Mouse (Mus musculus) embryonic facial prominence, embryonic 10.5 days (tissue): ENCODE results near the gene Slc25a47. TPM values are rescaled to one million over a fixed set of nuclear protein-coding genes. Genes with fewer than 3 reads are reported as not detected.

Experiments
- DNase-seq: peaks from one replicate; pipeline ENCODE4 v3.0.0-alpha.2; 2017; ENCODE audit warnings: low spot score
- H3K27ac ChIP-seq: fragments of 300-500 bp; sonication (generic); replicated peaks from 2 replicates; pipeline ENCODE4 v1.5.1; 2016; ENCODE audit warnings: mild to moderate bottlenecking
- H3K27me3 ChIP-seq: fragments of 300-500 bp; sonication (generic); replicated peaks from 2 replicates; pipeline ENCODE4 v1.6.1; 2016; ENCODE audit warnings: low read depth, mild to moderate bottlenecking; ENCODE audit not compliant: poor library complexity, severe bottlenecking
- H3K36me3 ChIP-seq: fragments of 300-500 bp; sonication (generic); replicated peaks from 2 replicates; pipeline ENCODE4 v1.6.1; 2016; ENCODE audit warnings: mild to moderate bottlenecking, moderate library complexity
- H3K4me1 ChIP-seq: fragments of 300-500 bp; sonication (generic); 2 replicates; pipeline ENCODE4 v1.6.1; 2016
- H3K4me3 ChIP-seq: fragments of 300-500 bp; sonication (generic); 2 replicates; pipeline ENCODE4 v1.5.1; 2016; ENCODE audit warnings: mild to moderate bottlenecking, moderate library complexity
- H3K9me3 ChIP-seq: fragments of 300-500 bp; sonication (generic); 2 replicates; pipeline ENCODE4 v1.6.1; 2016; ENCODE audit warnings: mild to moderate bottlenecking
- WGBS: fragments of 180-500 bp; shearing (Covaris S2); methylation state at CpG from one replicate; pipeline ENCODE4 v1.1.7; 2016; 5-methylcytosine and 5-hydroxymethylcytosine counted together
- polyA plus RNA-seq: library from polyadenylated mRNA; unstranded; fragments of >200 nt; fragmentation: Nextera tagmentation; extraction: Ambion mirVana; gene quantifications from 2 replicates; pipeline ENCODE4 v1.2.1, GENCODE M21; 2016

Slc25a47 gene
- polyA plus RNA-seq, 1 experiment from 2014 or later, result 15.2 TPM

DNA sequence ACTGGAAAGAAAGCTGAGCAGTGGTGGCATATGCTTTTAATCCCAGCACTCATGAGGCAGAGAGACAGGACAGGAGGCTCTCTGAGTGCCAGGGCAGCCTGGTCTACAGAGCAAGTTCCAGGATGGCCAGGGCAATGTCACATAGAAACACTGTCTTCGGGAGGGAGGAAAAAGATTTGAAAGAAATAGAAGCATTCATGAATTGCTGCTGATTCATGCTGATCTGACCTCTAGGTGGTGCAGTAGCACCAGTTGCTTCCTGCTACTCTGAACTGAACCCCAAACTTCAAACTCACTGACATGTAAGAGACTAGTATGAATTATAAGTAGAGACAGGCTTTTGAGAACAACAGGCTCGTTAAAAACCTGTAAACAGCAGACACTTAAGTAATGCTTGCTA lies 24.7 kb upstream of the Slc25a47 start:
- Histone ChIP-seq H3K9me3 (no peaks in the 10 kb centered on the region), H3K27me3 (no peaks in the 10 kb centered on the region), H3K27ac (no peak overlapping the region), H3K4me3 (no peak overlapping the region), H3K4me1 (no peaks in the 10 kb centered on the region), H3K36me3 (peaks cover 82% of the 10 kb centered on the region)
- WGBS, result 67% methylated on average over 2 of the region's 2 CpGs
- no peak for DNase-seq

DNA sequence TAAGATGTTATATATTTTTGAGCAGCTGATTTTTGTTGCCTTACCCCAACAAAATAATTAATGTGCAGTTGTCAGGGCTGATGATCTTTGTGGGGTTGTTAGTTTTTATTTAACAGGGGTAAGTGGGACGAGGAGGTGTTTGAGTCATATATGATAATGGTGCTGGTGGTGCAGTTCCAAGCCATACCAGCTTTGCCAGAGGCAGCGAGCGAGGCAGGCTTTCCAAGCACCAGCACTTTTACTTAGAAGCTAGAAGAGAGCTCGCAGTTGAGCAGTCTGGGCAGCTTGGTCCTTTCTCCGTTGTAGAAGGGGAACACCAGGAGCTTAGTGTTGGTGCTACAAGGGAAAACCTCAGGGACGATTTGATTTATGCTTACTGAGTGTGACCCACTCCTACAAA lies 23.4 kb upstream of the Slc25a47 start:
- H3K27ac ChIP-seq, result no peak overlapping the region
- H3K4me3 ChIP-seq, result no peak overlapping the region
- peaks cover 82% of the 10 kb centered on the region for H3K36me3 ChIP-seq
- H3K9me3 ChIP-seq, result no peaks in the 10 kb centered on the region
- no peaks in the 10 kb centered on the region for H3K27me3 ChIP-seq
- H3K4me1 ChIP-seq, result no peaks in the 10 kb centered on the region
- WGBS, result 90% methylated on average over 6 of the region's 6 CpGs
- DNase-seq, result no peak

DNA sequence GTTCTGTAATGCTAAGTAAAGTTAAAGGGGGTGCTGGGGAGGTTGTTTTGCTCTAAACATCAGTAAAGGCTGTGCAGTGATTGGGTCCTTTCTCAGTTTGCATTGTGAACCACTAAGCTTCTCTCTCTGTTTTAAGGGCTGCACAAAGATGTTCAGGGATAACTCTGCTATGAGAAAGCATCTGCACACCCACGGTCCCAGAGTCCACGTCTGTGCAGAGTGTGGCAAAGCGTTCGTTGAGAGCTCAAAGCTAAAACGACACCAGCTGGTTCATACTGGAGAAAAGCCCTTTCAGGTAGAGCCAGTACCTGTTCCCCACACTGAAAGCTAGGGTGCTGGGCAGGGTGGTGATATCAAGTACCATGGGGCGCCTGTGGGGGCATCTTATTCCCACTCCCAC lies 21.4 kb upstream of the Slc25a47 start:
- Histone ChIP-seq H3K36me3 (peaks cover 82% of the 10 kb centered on the region), H3K27ac (no peak overlapping the region), H3K4me1 (no peaks in the 10 kb centered on the region), H3K27me3 (no peaks in the 10 kb centered on the region), H3K4me3 (no peak overlapping the region), H3K9me3 (no peaks in the 10 kb centered on the region)
- no peak for DNase-seq
- WGBS, result 95% methylated on average over 6 of the region's 6 CpGs

DNA sequence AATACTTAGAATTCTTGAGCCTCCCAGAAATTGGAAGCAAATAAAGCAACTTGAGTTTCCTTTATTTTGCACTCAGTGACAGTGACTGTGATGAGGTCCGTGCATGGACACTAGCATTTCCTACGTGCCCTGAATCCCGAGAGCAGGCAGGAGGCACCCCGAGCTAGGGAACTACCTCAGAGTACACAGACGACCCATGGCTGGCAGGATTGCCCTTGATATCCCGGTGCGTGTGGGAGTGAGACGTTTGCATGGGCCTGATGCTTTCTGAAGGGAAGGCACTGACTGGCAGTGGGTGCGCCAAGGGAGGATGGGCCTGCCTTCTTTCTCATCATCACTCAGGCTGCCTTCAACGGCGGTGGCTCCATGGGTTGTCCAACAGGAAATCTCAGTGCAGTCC lies 19.3 kb upstream of the Slc25a47 start:
- H3K27me3 ChIP-seq, result no peaks in the 10 kb centered on the region
- DNase-seq, result no peak
- H3K27ac ChIP-seq, result no peak overlapping the region
- peaks cover 82% of the 10 kb centered on the region for H3K36me3 ChIP-seq
- no peaks in the 10 kb centered on the region for H3K9me3 ChIP-seq
- peaks cover 4% of the 10 kb centered on the region; the same call in 1 of the 2 replicates for H3K4me1 ChIP-seq
- no peak overlapping the region for H3K4me3 ChIP-seq
- 88% methylated on average over 11 of the region's 11 CpGs for WGBS

DNA sequence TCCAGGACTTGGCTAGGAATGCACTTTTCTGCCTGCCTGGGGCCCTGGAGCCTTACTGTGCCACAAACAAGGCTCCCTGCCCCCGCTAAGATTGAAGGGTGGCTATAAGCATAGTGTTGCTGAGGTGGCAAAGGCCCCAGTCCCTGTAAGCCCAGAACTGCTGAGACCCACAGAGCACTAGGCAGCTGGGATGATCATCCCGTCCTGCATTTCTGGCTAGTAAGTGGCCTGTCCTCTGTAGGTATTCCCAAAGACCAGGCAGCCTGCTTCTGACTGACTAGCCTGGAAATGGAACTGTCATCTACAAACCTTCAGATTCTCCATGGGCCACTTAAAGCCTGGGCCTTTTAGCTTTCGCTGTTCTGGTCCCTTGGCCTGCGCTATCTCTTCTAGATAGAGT lies 15.4 kb upstream of the Slc25a47 start:
- WGBS, result 91% methylated on average over 4 of the region's 4 CpGs
- no peak overlapping the region for H3K27ac ChIP-seq
- peaks cover 61% of the 10 kb centered on the region for H3K36me3 ChIP-seq
- H3K4me1 ChIP-seq, result peaks cover 4% of the 10 kb centered on the region
- H3K27me3 ChIP-seq, result no peaks in the 10 kb centered on the region
- no peaks in the 10 kb centered on the region for H3K9me3 ChIP-seq
- DNase-seq, result no peak
- no peak overlapping the region for H3K4me3 ChIP-seq

DNA sequence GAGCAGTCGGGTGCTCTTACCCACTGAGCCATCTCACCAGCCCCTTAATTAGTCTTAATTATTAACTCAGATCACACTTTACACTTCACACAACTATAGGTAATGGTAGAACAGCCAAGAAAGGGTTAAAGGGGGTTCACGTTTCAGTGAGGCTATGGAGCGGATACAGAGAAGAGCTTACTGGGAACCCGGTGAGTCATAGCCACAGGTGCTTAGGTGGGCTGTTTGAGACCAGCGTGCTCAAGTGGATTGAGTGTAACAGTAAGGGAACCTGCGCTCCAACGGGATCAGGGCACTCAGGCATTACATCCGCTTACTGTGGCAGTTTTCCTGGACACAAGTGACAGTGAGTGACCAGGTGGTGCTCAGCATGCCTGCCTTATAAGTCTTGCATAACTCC lies 12.8 kb upstream of the Slc25a47 start:
- H3K4me1 ChIP-seq, result peaks cover 4% of the 10 kb centered on the region
- H3K4me3 ChIP-seq, result no peak overlapping the region
- H3K9me3 ChIP-seq, result no peaks in the 10 kb centered on the region
- H3K27ac ChIP-seq, result no peak overlapping the region
- H3K27me3 ChIP-seq, result no peaks in the 10 kb centered on the region
- no peak for DNase-seq
- H3K36me3 ChIP-seq, result peaks cover 64% of the 10 kb centered on the region
- 73% methylated on average over 8 of the region's 8 CpGs for WGBS

DNA sequence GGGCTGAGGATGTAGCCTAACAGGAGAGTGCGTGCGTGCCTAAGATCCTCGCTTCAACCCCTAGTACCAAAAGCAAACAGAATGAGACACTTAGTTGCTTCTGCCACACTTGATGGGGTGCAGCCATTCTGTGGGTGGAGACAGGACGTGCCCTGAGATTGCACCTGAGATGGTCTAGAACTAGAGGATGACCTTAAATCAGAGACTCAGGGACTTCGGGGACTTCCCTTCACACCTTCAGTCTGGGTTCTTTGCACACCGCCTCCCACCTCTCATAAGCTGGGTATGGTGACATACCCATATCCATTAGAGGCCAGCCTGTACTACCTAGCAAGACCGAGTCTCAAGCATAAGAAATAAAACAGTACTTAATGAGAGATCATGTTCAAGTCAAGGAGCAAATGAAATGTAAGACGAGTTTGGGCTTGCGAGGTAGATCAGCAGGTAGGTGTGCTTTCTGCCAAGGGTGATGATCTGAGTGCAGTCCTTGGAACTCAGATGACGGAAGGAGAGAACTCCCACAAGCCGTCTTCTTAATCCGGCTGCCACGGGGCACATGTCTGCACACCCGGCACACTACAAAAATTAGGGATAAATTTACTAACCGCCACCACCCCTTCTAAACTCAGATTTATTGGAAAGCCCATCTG lies 11.5 kb upstream of the Slc25a47 start:
- WGBS, result 93% methylated on average over 15 of the region's 15 CpGs
- Histone ChIP-seq H3K4me1 (peaks cover 4% of the 10 kb centered on the region), H3K27me3 (no peaks in the 10 kb centered on the region), H3K9me3 (no peaks in the 10 kb centered on the region), H3K4me3 (no peak overlapping the region), H3K27ac (no peak overlapping the region), H3K36me3 (peaks cover 64% of the 10 kb centered on the region)
- no peak for DNase-seq

DNA sequence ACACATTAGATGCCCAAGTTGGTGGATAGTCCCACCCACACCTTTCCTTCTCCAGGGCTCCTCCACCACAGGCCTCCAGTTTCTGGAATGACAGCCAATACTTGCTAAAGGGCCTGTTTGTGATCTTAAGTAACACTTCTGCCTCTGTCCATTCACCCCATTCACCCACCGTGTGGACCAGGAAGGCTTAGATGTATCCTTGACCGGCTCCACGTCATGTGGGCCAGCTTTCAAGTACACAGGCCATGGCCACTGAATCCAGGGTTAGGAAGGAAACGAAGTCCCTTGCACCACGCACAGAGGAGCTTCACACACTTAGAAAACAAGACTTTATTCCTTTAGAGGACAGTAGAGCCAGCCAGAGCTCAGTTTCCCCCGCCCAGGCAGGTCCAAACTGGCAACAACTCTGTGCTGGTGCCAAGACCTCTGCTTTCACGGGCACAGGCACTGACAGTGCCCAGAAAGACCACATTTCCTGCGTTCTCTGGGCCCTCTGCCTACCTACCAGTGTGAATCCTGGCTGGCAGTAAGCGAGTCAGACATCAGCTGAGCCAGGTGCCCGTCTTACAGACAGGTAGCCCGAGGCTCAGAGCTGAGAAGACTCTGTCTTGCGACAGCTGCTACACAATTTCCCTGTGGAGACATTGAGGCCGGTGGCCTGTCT lies 10.2 kb upstream of the Slc25a47 start:
- WGBS, result 92% methylated on average over 13 of the region's 13 CpGs
- Histone ChIP-seq H3K9me3 (no peaks in the 10 kb centered on the region), H3K4me3 (no peak overlapping the region), H3K4me1 (no peaks in the 10 kb centered on the region; the same call in 1 of the 2 replicates), H3K27me3 (no peaks in the 10 kb centered on the region), H3K27ac (no peak overlapping the region), H3K36me3 (peaks cover 59% of the 10 kb centered on the region)
- no peak for DNase-seq

DNA sequence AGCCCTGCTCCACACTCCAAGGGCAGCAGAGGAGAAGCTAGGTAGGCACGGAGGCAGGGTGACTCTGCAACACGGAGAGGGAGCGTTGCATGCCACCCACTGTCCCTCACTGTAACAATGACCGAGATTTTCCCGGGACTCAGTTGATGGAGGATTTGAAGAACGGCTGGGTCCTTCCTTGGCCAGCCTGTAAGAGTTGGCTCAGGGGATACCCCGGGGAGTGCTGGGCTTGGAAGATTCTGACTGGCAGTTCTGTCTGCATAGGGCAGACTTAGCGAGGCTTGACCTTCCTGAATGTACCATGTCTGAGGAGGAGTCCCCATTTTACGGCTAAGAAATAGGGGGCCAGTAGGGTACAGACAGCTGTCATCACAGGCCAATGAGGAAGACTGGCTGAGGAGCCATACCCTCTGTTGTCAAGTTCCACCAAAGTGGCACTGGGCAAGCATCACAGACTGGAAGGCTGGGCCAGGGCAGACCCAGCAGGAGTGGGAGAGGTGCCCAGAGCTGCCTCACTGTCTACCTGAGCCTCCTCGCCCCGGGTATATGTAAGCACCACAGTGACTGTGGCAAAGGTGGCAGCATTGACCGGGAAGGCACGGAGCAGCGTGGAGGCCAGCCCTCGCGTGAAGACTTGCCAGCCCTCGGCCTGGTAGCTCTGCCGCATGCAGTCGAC lies 9.4 kb upstream of the Slc25a47 start:
- DNase-seq, result no peak
- 94% methylated on average over 19 of the region's 19 CpGs for WGBS

DNA sequence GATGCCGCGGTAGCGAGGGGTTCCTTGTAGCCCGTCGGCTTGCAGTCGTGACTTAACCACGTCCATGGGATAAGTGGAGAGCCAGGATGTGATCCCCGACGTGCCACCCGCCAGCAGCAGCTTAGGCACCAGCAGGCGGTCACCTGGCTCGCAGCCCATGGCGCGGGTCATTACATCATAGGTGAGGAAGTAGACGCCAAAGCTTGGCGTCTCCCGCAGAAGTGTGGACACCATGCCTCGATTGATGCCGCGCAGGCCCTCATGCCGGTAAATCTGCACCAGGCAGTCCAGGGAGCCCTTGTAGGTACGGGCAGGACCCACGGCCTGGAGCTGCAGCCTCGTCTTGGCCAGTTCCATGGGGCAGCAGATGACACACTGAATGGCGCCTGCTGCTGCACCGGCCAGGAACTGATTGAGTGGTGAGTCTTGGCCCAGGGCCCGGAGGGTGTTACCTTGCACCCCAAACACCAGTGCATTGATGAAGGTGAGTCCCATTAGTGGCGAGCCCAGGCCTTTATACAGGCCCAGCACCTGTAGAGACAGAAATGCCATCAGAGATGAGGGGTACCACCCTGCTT lies 8.8 kb upstream of the Slc25a47 start:
- DNase-seq, result no peak
- H3K27me3 ChIP-seq, result no peaks in the 10 kb centered on the region
- no peaks in the 10 kb centered on the region for H3K9me3 ChIP-seq
- peaks cover 5% of the 10 kb centered on the region; the same call in 1 of the 2 replicates for H3K4me1 ChIP-seq
- H3K4me3 ChIP-seq, result no peak overlapping the region
- H3K27ac ChIP-seq, result 0 out of 2 replicates have a peak overlapping the region, but pooled peaks have one; percentile 4
- WGBS, result 96% methylated on average over 28 of the region's 28 CpGs
- peaks cover 61% of the 10 kb centered on the region for H3K36me3 ChIP-seq

More for the DNA sequence above, 9.4 kb upstream of the Slc25a47 start:
- Histone ChIP-seq H3K9me3 (no peaks in the 10 kb centered on the region), H3K27me3 (no peaks in the 10 kb centered on the region), H3K4me1 (no peaks in the 10 kb centered on the region; the same call in 1 of the 2 replicates), H3K36me3 (peaks cover 61% of the 10 kb centered on the region), H3K27ac (no peak overlapping the region), H3K4me3 (no peak overlapping the region)

DNA sequence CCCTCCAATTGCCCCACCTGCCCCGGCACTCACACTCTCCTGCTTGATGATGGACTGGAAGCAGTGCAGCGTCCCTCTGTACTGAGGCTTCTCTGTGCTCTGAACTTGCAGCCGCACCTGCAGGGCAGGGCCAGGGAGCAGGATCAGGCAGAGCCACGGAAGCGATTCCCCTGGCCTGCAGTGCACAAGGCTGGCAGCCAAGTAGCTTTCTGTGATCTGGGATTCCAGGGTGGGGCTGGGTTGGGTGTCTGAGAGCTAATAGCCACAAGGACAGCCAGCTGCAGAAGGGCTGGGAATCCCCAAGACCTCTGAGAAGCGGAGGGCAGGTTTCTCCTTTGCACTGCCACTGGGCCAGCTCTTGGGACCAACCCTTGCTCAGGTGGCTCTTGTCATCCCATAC lies 8.2 kb upstream of the Slc25a47 start:
- 98% methylated on average over 6 of the region's 6 CpGs for WGBS
- Histone ChIP-seq H3K4me3 (no peak overlapping the region), H3K27me3 (no peaks in the 10 kb centered on the region), H3K27ac (0 out of 2 replicates have a peak overlapping the region, but pooled peaks have one; percentile 4), H3K36me3 (peaks cover 61% of the 10 kb centered on the region), H3K9me3 (no peaks in the 10 kb centered on the region), H3K4me1 (peaks cover 7% of the 10 kb centered on the region; the same call in 1 of the 2 replicates)
- DNase-seq, result no peak

DNA sequence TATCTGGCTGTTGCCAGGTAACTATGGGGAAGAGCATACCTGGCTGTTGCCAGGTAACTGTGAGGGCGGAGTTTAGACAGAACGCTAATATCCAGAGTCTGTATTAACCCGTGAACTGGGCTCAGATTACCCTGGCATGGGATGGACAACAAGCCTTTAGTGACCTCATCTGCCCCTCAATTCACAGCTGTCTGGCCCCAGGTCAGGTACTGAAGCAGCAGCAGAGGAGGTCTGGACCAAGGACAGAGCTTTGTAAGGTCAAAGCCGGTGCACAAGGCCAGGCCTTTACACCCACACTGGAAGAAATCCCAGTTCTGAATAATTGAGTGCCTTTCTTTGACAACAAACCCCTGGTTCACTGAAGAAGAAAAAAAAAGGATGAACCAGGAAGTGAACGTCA lies 6.2 kb upstream of the Slc25a47 start:
- DNase-seq, result no peak
- peaks cover 64% of the 10 kb centered on the region for H3K36me3 ChIP-seq

More for the DNA sequence above, 6.2 kb upstream of the Slc25a47 start:
- Histone ChIP-seq H3K9me3 (no peaks in the 10 kb centered on the region), H3K27me3 (peaks cover 4% of the 10 kb centered on the region), H3K4me3 (no peak overlapping the region), H3K27ac (no peak overlapping the region), H3K4me1 (peaks cover 15% of the 10 kb centered on the region)
- WGBS, result 71% methylated on average over 5 of the region's 5 CpGs
